In genomic region chr8:72365826-72366225, GRCm38 (mm10) we compare ENCODE assay signal across 8 mouse cellular contexts. TPM values are rescaled to one million over a fixed set of nuclear protein-coding genes. Genes with fewer than 3 reads are reported as not detected.
A peak's percentile ranks its signal among the peaks of the same experiment; 100 is the strongest.
DNase-seq lines count a peak whose midpoint lies in the region; ATAC-seq and TF ChIP-seq lines count a peak whose summit lies in the region.

No protein-coding gene starts in this region.

- H3K4me1 ChIP-seq in heart, embryonic 10.5 days = no peaks in the 10 kb centered on the region
- H3K4me1 ChIP-seq in embryonic facial prominence, embryonic 10.5 days = no peaks in the 10 kb centered on the region
- H3K4me1 ChIP-seq in heart, adult 2 months (ENCODE audit: control insufficient read depth, insufficient read depth, low read length) = peaks cover 13% of the 10 kb centered on the region
- no peaks in the 10 kb centered on the region for H3K4me1 ChIP-seq in limb, embryonic 13.5 days
- no peaks in the 10 kb centered on the region for H3K4me1 ChIP-seq in midbrain, postnatal 0 days (ENCODE audit: insufficient read depth, low read length)

- peak; percentile 97 for TF ChIP-seq EP300 in heart, adult 2 months (IDR thresholded peaks at IDR 0.05; ENCODE audit: insufficient read depth, low read depth, low read length)

- H3K36me3 ChIP-seq in heart, embryonic 10.5 days = peaks cover 99% of the 10 kb centered on the region
- H3K36me3 ChIP-seq in embryonic facial prominence, embryonic 10.5 days (replicated peaks) = peaks cover 100% of the 10 kb centered on the region
- H3K36me3 ChIP-seq in heart, adult 2 months (ENCODE audit: control insufficient read depth, insufficient read depth, low read length) = peaks cover 3% of the 10 kb centered on the region
- H3K36me3 ChIP-seq in limb, embryonic 13.5 days = peaks cover 98% of the 10 kb centered on the region
- H3K36me3 ChIP-seq in midbrain, postnatal 0 days (ENCODE audit: insufficient read depth, low read length) = peaks cover 84% of the 10 kb centered on the region

- H3K4me3 ChIP-seq in heart, embryonic 10.5 days = no peak overlapping the region
- H3K4me3 ChIP-seq in embryonic facial prominence, embryonic 10.5 days = no peak overlapping the region
- no peak overlapping the region for H3K4me3 ChIP-seq in heart, adult 2 months
- H3K4me3 ChIP-seq in limb, embryonic 13.5 days = no peak overlapping the region
- H3K4me3 ChIP-seq in midbrain, postnatal 0 days (ENCODE audit: low read depth, low read length) = no peak overlapping the region

- ATAC-seq in limb, embryonic 13.5 days (ENCODE audit: low FRiP score, low read depth) = peak; percentile 62
- peak; percentile 68; the same call in 1 of the 2 replicates for ATAC-seq in midbrain, postnatal 0 days (ENCODE audit: low FRiP score)

- no peaks in the 10 kb centered on the region for H3K79me2 ChIP-seq in heart, adult 2 months (replicated peaks; ENCODE audit: control insufficient read depth, insufficient read depth, low read length)

- H3K27me3 ChIP-seq in heart, embryonic 10.5 days (ENCODE audit: insufficient read depth, poor library complexity, severe bottlenecking) = no peaks in the 10 kb centered on the region
- no peaks in the 10 kb centered on the region for H3K27me3 ChIP-seq in embryonic facial prominence, embryonic 10.5 days (replicated peaks; ENCODE audit: low read depth, poor library complexity, severe bottlenecking)
- no peaks in the 10 kb centered on the region for H3K27me3 ChIP-seq in heart, adult 2 months (ENCODE audit: control insufficient read depth, insufficient read depth, low read length)
- H3K27me3 ChIP-seq in limb, embryonic 13.5 days = no peaks in the 10 kb centered on the region
- no peaks in the 10 kb centered on the region for H3K27me3 ChIP-seq in midbrain, postnatal 0 days (ENCODE audit: insufficient read depth, low read length)

- no peak for TF ChIP-seq POLR2A in heart, adult 2 months (IDR thresholded peaks at IDR 0.05; ENCODE audit: insufficient read depth, low read depth, low read length)

- intact Hi-C loops in heart, adult 2 months (cut with DNase I) = loop anchor here (1.0 to 5.0 kb wide), 5 partner anchors 30 to 189 kb away; partner anchors contain the start of gene Ap1m1

- H3K9me3 ChIP-seq in heart, embryonic 10.5 days = no peaks in the 10 kb centered on the region
- H3K9me3 ChIP-seq in embryonic facial prominence, embryonic 10.5 days = no peaks in the 10 kb centered on the region
- no peaks in the 10 kb centered on the region for H3K9me3 ChIP-seq in limb, embryonic 13.5 days
- no peaks in the 10 kb centered on the region for H3K9me3 ChIP-seq in midbrain, postnatal 0 days (ENCODE audit: low read length)

- DNase-seq in heart, adult 11 months = peak; percentile 97
- no peak for DNase-seq in heart, embryonic 10.5 days (ENCODE audit: low spot score)
- DNase-seq in embryonic facial prominence, embryonic 10.5 days (ENCODE audit: low spot score) = peak; percentile 71
- DNase-seq in heart, adult 2 months = peak; percentile 87 to 89
- peak; percentile 58 to 74 for DNase-seq in kidney, adult 8-10 months
- DNase-seq in midbrain, postnatal 0 days (ENCODE audit: low spot score) = peak; percentile 77
- DNase-seq in spleen, postnatal 14 days (ENCODE audit: low spot score in 2 of 2) = peak; percentile 68 to 81

- no peak overlapping the region for H3K4me2 ChIP-seq in limb, embryonic 13.5 days (replicated peaks)
- H3K4me2 ChIP-seq in midbrain, postnatal 0 days (ENCODE audit: low read depth, low read length, poor library complexity, severe bottlenecking) = no peak overlapping the region

- peak overlapping the region; percentile 49; the same call in 1 of the 2 replicates for H3K9ac ChIP-seq in heart, adult 2 months (ENCODE audit: low read depth, low read length)
- H3K9ac ChIP-seq in limb, embryonic 13.5 days = no peak overlapping the region
- H3K9ac ChIP-seq in midbrain, postnatal 0 days (replicated peaks; ENCODE audit: low read length, poor library complexity, severe bottlenecking) = no peak overlapping the region

- TF ChIP-seq CTCF in heart, adult 2 months (IDR thresholded peaks at IDR 0.05) = no peak; the same call in none of the 2 replicates
- TF ChIP-seq CTCF in midbrain, postnatal 0 days (IDR thresholded peaks at IDR 0.05) = peak; percentile 86

- H3K27ac ChIP-seq in heart, embryonic 10.5 days = no peak overlapping the region
- no peak overlapping the region for H3K27ac ChIP-seq in embryonic facial prominence, embryonic 10.5 days (replicated peaks)
- peak overlapping the region; percentile 18 for H3K27ac ChIP-seq in heart, adult 2 months
- H3K27ac ChIP-seq in limb, embryonic 13.5 days = no peak overlapping the region
- H3K27ac ChIP-seq in midbrain, postnatal 0 days (ENCODE audit: low read depth, low read length) = no peak overlapping the region

- WGBS in heart, embryonic 10.5 days = 31% methylated on average over 3 of the region's 3 CpGs
- WGBS in embryonic facial prominence, embryonic 10.5 days = 36% methylated on average over 3 of the region's 3 CpGs
- WGBS in heart, adult 2 months = 3% methylated on average over 3 of the region's 3 CpGs
- WGBS in limb, embryonic 13.5 days = 35% methylated on average over 3 of the region's 3 CpGs
- 16% methylated on average over 3 of the region's 3 CpGs for WGBS in midbrain, postnatal 0 days

RNA-seq across cellular contexts. Expression of gene Klf2, which starts 47.0 kb away (rescaled TPM):
- 12.8 and 14.1 TPM in 2 replicates for polyA plus RNA-seq in heart, embryonic 10.5 days (2016; fragmentation: Nextera tagmentation; extraction: Ambion mirVana)
- 3.1 and 3.7 TPM in 2 replicates for polyA plus RNA-seq in embryonic facial prominence, embryonic 10.5 days (2016; fragmentation: Nextera tagmentation; extraction: Ambion mirVana)
- total RNA-seq in heart, adult 2 months (2021) = 10 to 100 TPM; 76.0 to 92.7 TPM
- polyA plus RNA-seq in heart, adult 2 months (2012; rRNA removed) = 21.1 and 42.6 TPM in 2 replicates
- 7.9 and 8.9 TPM in 2 replicates for polyA plus RNA-seq in limb, embryonic 13.5 days (2015; fragmentation: Nextera tagmentation; extraction: Ambion mirVana)
- total RNA-seq in midbrain, postnatal 0 days (2014; rRNA removed) = 5.3 and 7.8 TPM in 2 replicates
- polyA plus RNA-seq in midbrain, postnatal 0 days (2015; fragmentation: Nextera tagmentation; extraction: Ambion mirVana) = 9.8 and 10.5 TPM in 2 replicates

RNA-seq across cellular contexts. Expression of gene Eps15l1, which starts 55.4 kb away (rescaled TPM):
- 49.9 and 62.3 TPM in 2 replicates for polyA plus RNA-seq in heart, embryonic 10.5 days (2016; fragmentation: Nextera tagmentation; extraction: Ambion mirVana)
- 79.8 and 81.6 TPM in 2 replicates for polyA plus RNA-seq in embryonic facial prominence, embryonic 10.5 days (2016; fragmentation: Nextera tagmentation; extraction: Ambion mirVana)
- 10 to 100 TPM; 36.2 to 39.6 TPM for total RNA-seq in heart, adult 2 months (2021)
- 34.0 and 46.4 TPM in 2 replicates for polyA plus RNA-seq in heart, adult 2 months (2012; rRNA removed)
- polyA plus RNA-seq in limb, embryonic 13.5 days (2015; fragmentation: Nextera tagmentation; extraction: Ambion mirVana) = 61.5 and 65.3 TPM in 2 replicates
- total RNA-seq in midbrain, postnatal 0 days (2014; rRNA removed) = 65.7 and 66.4 TPM in 2 replicates
- polyA plus RNA-seq in midbrain, postnatal 0 days (2015; fragmentation: Nextera tagmentation; extraction: Ambion mirVana) = 51.3 and 51.9 TPM in 2 replicates
